Mouse (Mus musculus): ENCODE data around the gene Arhgef28.

GRCm38 (mm10) chr13:98132951-98133350 lies 73.3 kb downstream of the Arhgef28 start:
- no peak for TF ChIP-seq POLR2A (IDR thresholded peaks at IDR 0.05; ENCODE audit: low read depth, low read length)
- TF ChIP-seq CTCF (IDR thresholded peaks at IDR 0.05; ENCODE audit: extremely low read depth, insufficient read depth, insufficient read length, insufficient replicate concordance): no peak
